In the genomic region with DNA sequence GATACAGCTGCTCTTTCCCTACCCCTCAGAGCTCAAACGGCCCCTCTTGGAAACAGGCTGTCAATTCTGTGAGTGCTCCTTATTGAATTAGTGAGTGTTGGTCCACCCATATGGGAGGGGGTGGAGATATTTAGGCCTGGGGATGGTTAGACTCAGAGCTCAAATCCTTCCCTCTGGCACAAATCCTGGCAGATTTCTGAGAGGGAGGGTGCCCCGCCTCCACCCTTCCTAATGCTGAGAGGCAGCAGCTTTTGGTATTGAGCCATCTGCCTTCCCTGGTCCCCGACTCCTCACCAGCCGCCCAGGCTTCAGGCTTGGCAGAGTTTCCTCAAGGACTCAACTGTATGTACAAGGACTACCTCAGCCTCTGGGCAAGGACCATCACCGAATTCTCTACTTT, we compare ENCODE assay signal across 8 mouse cellular contexts. TPM values are rescaled to one million over a fixed set of nuclear protein-coding genes. Genes with fewer than 3 reads are reported as not detected.
A peak's percentile ranks its signal among the peaks of the same experiment; 100 is the strongest.
DNase-seq lines count a peak whose midpoint lies in the region; ATAC-seq and TF ChIP-seq lines count a peak whose summit lies in the region.
"Had no signal": no experiment of that assay in that cellular context is flagged by ENCODE, and none has a peak within 500 bp of the region (broad histone marks: within the 10 kb centered on the region; RNA-seq: fewer than 3 reads in every experiment).

No protein-coding gene starts in this region.

- no peak for TF ChIP-seq POLR2A in kidney, adult 2 months (IDR thresholded peaks at IDR 0.05; ENCODE audit: low read depth, low read length)
- TF ChIP-seq POLR2A in brain, embryonic 14.5 days (IDR thresholded peaks at IDR 0.05; ENCODE audit: borderline replicate concordance, extremely low read depth, insufficient read depth, insufficient read length, poor library complexity, severe bottlenecking) = no peak

- no peak overlapping the region for H3K9ac ChIP-seq in forebrain, postnatal 0 days
- no peak overlapping the region for H3K9ac ChIP-seq in midbrain, postnatal 0 days (replicated peaks; ENCODE audit: low read length, poor library complexity, severe bottlenecking)
- H3K9ac ChIP-seq: limb, embryonic 15.5 days had no signal

- H3K36me3 ChIP-seq in kidney, adult 2 months (ENCODE audit: control insufficient read depth, insufficient read depth, low read length) = no peaks in the 10 kb centered on the region
- 0 out of 2 replicates have a peak, but pooled peaks cover 3% of the 10 kb centered on the region for H3K36me3 ChIP-seq in forebrain, postnatal 0 days (ENCODE audit: insufficient read depth)
- H3K36me3 ChIP-seq in midbrain, postnatal 0 days (ENCODE audit: insufficient read depth, low read length) = 0 out of 2 replicates have a peak, but pooled peaks cover under 1% of the 10 kb centered on the region

- DNase-seq in kidney, adult 2 months = peak; percentile 33
- no peak for DNase-seq in kidney, adult 9 months
- DNase-seq in brain, embryonic 14.5 days (ENCODE audit: low read depth) = peak; percentile 87
- DNase-seq in forebrain, postnatal 0 days = peak; percentile 58
- DNase-seq in midbrain, postnatal 0 days (ENCODE audit: low spot score) = peak; percentile 83
- DNase-seq in thymus, postnatal 4 days = no peak

- peaks cover 7% of the 10 kb centered on the region for H3K4me1 ChIP-seq in kidney, adult 2 months (ENCODE audit: control insufficient read depth, insufficient read depth, low read length)
- peaks cover 10% of the 10 kb centered on the region for H3K4me1 ChIP-seq in forebrain, postnatal 0 days (ENCODE audit: insufficient read depth)
- 0 out of 2 replicates have a peak, but pooled peaks cover 3% of the 10 kb centered on the region for H3K4me1 ChIP-seq in midbrain, postnatal 0 days (ENCODE audit: insufficient read depth, low read length)

- TF ChIP-seq CTCF in kidney, adult 2 months (conservative IDR thresholded peaks at IDR 0.05; ENCODE audit: insufficient read depth, insufficient read length, low read depth, low read length) = no peak
- no peak for TF ChIP-seq CTCF in brain, embryonic 14.5 days (IDR thresholded peaks at IDR 0.05; ENCODE audit: borderline replicate concordance, extremely low read depth, insufficient read depth, insufficient read length)
- TF ChIP-seq CTCF in forebrain, postnatal 0 days (IDR thresholded peaks at IDR 0.05; ENCODE audit: low read depth) = no peak
- TF ChIP-seq CTCF in midbrain, postnatal 0 days (IDR thresholded peaks at IDR 0.05) = no peak

- 0 out of 2 replicates have a peak overlapping the region, but pooled peaks have one; percentile 22 for H3K27ac ChIP-seq in kidney, adult 2 months (ENCODE audit: insufficient read depth, low read depth, low read length)
- peak overlapping the region; percentile 40; the same call in 1 of the 2 replicates for H3K27ac ChIP-seq in forebrain, postnatal 0 days (ENCODE audit: low read depth, low read length)
- no peak overlapping the region for H3K27ac ChIP-seq in midbrain, postnatal 0 days (ENCODE audit: low read depth, low read length)

- no peaks in the 10 kb centered on the region for H3K9me3 ChIP-seq in forebrain, postnatal 0 days (ENCODE audit: low read length)
- no peaks in the 10 kb centered on the region for H3K9me3 ChIP-seq in midbrain, postnatal 0 days (ENCODE audit: low read length)
- H3K9me3 ChIP-seq: limb, embryonic 15.5 days had no signal

- no peak for ATAC-seq in forebrain, postnatal 0 days
- no peak for ATAC-seq in midbrain, postnatal 0 days (ENCODE audit: low FRiP score)
- ATAC-seq in erythroid progenitor cell, adult 5-6 weeks (replicated peaks; ENCODE audit: low FRiP score, poor library complexity, severe bottlenecking) = no peak

- no peak overlapping the region for H3K4me2 ChIP-seq in forebrain, postnatal 0 days (ENCODE audit: low read depth)
- H3K4me2 ChIP-seq in midbrain, postnatal 0 days (ENCODE audit: low read depth, low read length, poor library complexity, severe bottlenecking) = no peak overlapping the region
- H3K4me2 ChIP-seq: limb, embryonic 15.5 days had no signal

- H3K27me3 ChIP-seq in kidney, adult 2 months (replicated peaks; ENCODE audit: control insufficient read depth, insufficient read depth, low read length) = no peaks in the 10 kb centered on the region
- H3K27me3 ChIP-seq in forebrain, postnatal 0 days (ENCODE audit: insufficient read depth, low read length) = no peaks in the 10 kb centered on the region
- H3K27me3 ChIP-seq in midbrain, postnatal 0 days (ENCODE audit: insufficient read depth, low read length) = no peaks in the 10 kb centered on the region
- H3K27me3 ChIP-seq: limb, embryonic 15.5 days had no signal

- H3K4me3 ChIP-seq in kidney, adult 2 months (ENCODE audit: insufficient read depth, low read depth, low read length) = no peak overlapping the region
- H3K4me3 ChIP-seq in forebrain, postnatal 0 days (ENCODE audit: low read depth, low read length) = no peak overlapping the region
- no peak overlapping the region for H3K4me3 ChIP-seq in midbrain, postnatal 0 days (ENCODE audit: low read depth, low read length)
- H3K4me3 ChIP-seq: limb, embryonic 15.5 days had no signal

- 60% methylated on average over 5 of the region's 5 CpGs for WGBS in kidney, adult 2 months
- WGBS in forebrain, postnatal 0 days = 33% methylated on average over 5 of the region's 5 CpGs
- 35% methylated on average over 5 of the region's 5 CpGs for WGBS in midbrain, postnatal 0 days

RNA-seq across cellular contexts. Expression of a gene that starts 1.9 kb away (rescaled TPM):
- 45.3 and 54.1 TPM in 2 replicates for polyA plus RNA-seq in kidney, adult 2 months (2012; rRNA removed)
- 134 and 170 TPM in 2 replicates for polyA plus RNA-seq in brain, embryonic 14.5 days (2012; rRNA removed)
- 54.0 and 66.5 TPM in 2 replicates for total RNA-seq in forebrain, postnatal 0 days (2014; rRNA removed)
- 46.4 and 49.3 TPM in 2 replicates for polyA plus RNA-seq in forebrain, postnatal 0 days (2015; fragmentation: Nextera tagmentation; extraction: Ambion mirVana)
- 66.6 and 81.2 TPM in 2 replicates for total RNA-seq in midbrain, postnatal 0 days (2014; rRNA removed)
- polyA plus RNA-seq in midbrain, postnatal 0 days (2015; fragmentation: Nextera tagmentation; extraction: Ambion mirVana) = 52.2 and 59.8 TPM in 2 replicates
- 30.6 and 57.7 TPM in 2 replicates for total RNA-seq in erythroid progenitor cell, adult 5-6 weeks (2015; ENCODE audit: low replicate concordance)
- total RNA-seq in erythroid progenitor cell, adult 5-6 weeks (2017; ENCODE audit: low replicate concordance) = 14.7 and 25.0 TPM in 2 replicates

RNA-seq across cellular contexts. Expression of a gene that starts 9.3 kb away (rescaled TPM):
- 92.7 and 97.2 TPM in 2 replicates for polyA plus RNA-seq in kidney, adult 2 months (2012; rRNA removed)
- polyA plus RNA-seq in brain, embryonic 14.5 days (2012; rRNA removed) = 600 and 616 TPM in 2 replicates
- total RNA-seq in forebrain, postnatal 0 days (2014; rRNA removed) = 1,003 and 1,159 TPM in 2 replicates
- 223 and 233 TPM in 2 replicates for polyA plus RNA-seq in forebrain, postnatal 0 days (2015; fragmentation: Nextera tagmentation; extraction: Ambion mirVana)
- 774 and 843 TPM in 2 replicates for total RNA-seq in midbrain, postnatal 0 days (2014; rRNA removed)
- polyA plus RNA-seq in midbrain, postnatal 0 days (2015; fragmentation: Nextera tagmentation; extraction: Ambion mirVana) = 165 and 182 TPM in 2 replicates
- total RNA-seq in erythroid progenitor cell, adult 5-6 weeks (2015; ENCODE audit: low replicate concordance) = 8.6 and 13.8 TPM in 2 replicates
- 3.3 and 8.0 TPM in 2 replicates for total RNA-seq in erythroid progenitor cell, adult 5-6 weeks (2017; ENCODE audit: low replicate concordance)

RNA-seq across cellular contexts. Expression of a gene that starts 30.1 kb away (rescaled TPM):
- polyA plus RNA-seq in kidney, adult 2 months (2012; rRNA removed) = not detected in 2 replicates
- 0.10 TPM in 1 of 2 replicates, not detected in the other for polyA plus RNA-seq in brain, embryonic 14.5 days (2012; rRNA removed)
- not detected in 2 replicates for total RNA-seq in forebrain, postnatal 0 days (2014; rRNA removed)
- polyA plus RNA-seq in forebrain, postnatal 0 days (2015; fragmentation: Nextera tagmentation; extraction: Ambion mirVana) = not detected in 2 replicates
- total RNA-seq in midbrain, postnatal 0 days (2014; rRNA removed) = not detected in 2 replicates
- not detected in 2 replicates for polyA plus RNA-seq in midbrain, postnatal 0 days (2015; fragmentation: Nextera tagmentation; extraction: Ambion mirVana)
- total RNA-seq in erythroid progenitor cell, adult 5-6 weeks (2015; ENCODE audit: low replicate concordance) = not detected in 2 replicates
- not detected in 2 replicates for total RNA-seq in erythroid progenitor cell, adult 5-6 weeks (2017; ENCODE audit: low replicate concordance)

RNA-seq across cellular contexts. Expression of a gene that starts 44.0 kb away (rescaled TPM):
- polyA plus RNA-seq in kidney, adult 2 months (2012; rRNA removed) = 140 and 155 TPM in 2 replicates
- 3.6 and 4.1 TPM in 2 replicates for polyA plus RNA-seq in brain, embryonic 14.5 days (2012; rRNA removed)
- total RNA-seq in forebrain, postnatal 0 days (2014; rRNA removed) = 4.5 and 6.7 TPM in 2 replicates
- polyA plus RNA-seq in forebrain, postnatal 0 days (2015; fragmentation: Nextera tagmentation; extraction: Ambion mirVana) = 10.8 and 11.4 TPM in 2 replicates
- total RNA-seq in midbrain, postnatal 0 days (2014; rRNA removed) = 7.1 and 11.0 TPM in 2 replicates
- polyA plus RNA-seq in midbrain, postnatal 0 days (2015; fragmentation: Nextera tagmentation; extraction: Ambion mirVana) = 12.3 and 14.3 TPM in 2 replicates
- not detected in 2 replicates for total RNA-seq in erythroid progenitor cell, adult 5-6 weeks (2015; ENCODE audit: low replicate concordance)
- not detected in 2 replicates for total RNA-seq in erythroid progenitor cell, adult 5-6 weeks (2017; ENCODE audit: low replicate concordance)

RNA-seq across cellular contexts. Expression of a gene that starts 48.8 kb away (rescaled TPM):
- 307 and 331 TPM in 2 replicates for polyA plus RNA-seq in kidney, adult 2 months (2012; rRNA removed)
- polyA plus RNA-seq in brain, embryonic 14.5 days (2012; rRNA removed) = 201 and 217 TPM in 2 replicates
- total RNA-seq in forebrain, postnatal 0 days (2014; rRNA removed) = 83.8 and 113 TPM in 2 replicates
- polyA plus RNA-seq in forebrain, postnatal 0 days (2015; fragmentation: Nextera tagmentation; extraction: Ambion mirVana) = 183 and 202 TPM in 2 replicates
- 114 and 129 TPM in 2 replicates for total RNA-seq in midbrain, postnatal 0 days (2014; rRNA removed)
- 182 and 183 TPM in 2 replicates for polyA plus RNA-seq in midbrain, postnatal 0 days (2015; fragmentation: Nextera tagmentation; extraction: Ambion mirVana)
- total RNA-seq in erythroid progenitor cell, adult 5-6 weeks (2015; ENCODE audit: low replicate concordance) = 28.1 and 30.3 TPM in 2 replicates
- total RNA-seq in erythroid progenitor cell, adult 5-6 weeks (2017; ENCODE audit: low replicate concordance) = 23.6 and 30.7 TPM in 2 replicates

Comparison
In these comparisons a context has a peak if more than half of its experiments do, and no peak if none do; other contexts are left out.
1. DNase-seq: peak in kidney, adult 2 months (single experiment), brain, embryonic 14.5 days (single experiment), forebrain, postnatal 0 days (single experiment) and midbrain, postnatal 0 days (single experiment); none in kidney, adult 9 months (single experiment) and thymus, postnatal 4 days (single experiment).